Mouse (Mus musculus) cortical plate, adult 2 months (tissue): Measurements from ENCODE around the gene Plekhh2. TPM values are rescaled to one million over a fixed set of nuclear protein-coding genes. Genes with fewer than 3 reads are reported as not detected.
"Not testable (repeated sequence)": the region's sequence is repeated elsewhere in the genome, so short reads cannot be mapped to it uniquely, and the experiment has no call there.

Experiments used
- H3K27ac ChIP-seq: fragments of 200-500 bp; 2 replicates; pipeline ENCODE4 v1.5.1; 2012; ENCODE audit warnings: low read length, control low read depth, inconsistent platforms; ENCODE audit not compliant: insufficient read depth
- H3K4me1 ChIP-seq: fragments of 200-500 bp; 2 replicates; pipeline ENCODE4 v1.6.1; 2011; ENCODE audit warnings: low read length; ENCODE audit not compliant: control insufficient read depth, insufficient read depth
- H3K4me3 ChIP-seq: fragments of 200-500 bp; 2 replicates; pipeline ENCODE4 v1.5.1; 2011; ENCODE audit warnings: mild to moderate bottlenecking, low read length, control low read depth; ENCODE audit not compliant: insufficient read depth
- CTCF ChIP-seq: fragments of 200-500 bp; IDR thresholded peaks from 2 replicates; pipeline ENCODE4 v1.5.1; 2011; ENCODE audit warnings: mild to moderate bottlenecking, control low read depth, low read length; ENCODE audit not compliant: insufficient read depth; ENCODE audit errors: extremely low read depth
- POLR2A ChIP-seq: fragments of 200-500 bp; IDR thresholded peaks from 2 replicates; pipeline ENCODE4 v1.6.1; 2011; ENCODE audit warnings: mild to moderate bottlenecking, low read length, control low read depth; ENCODE audit not compliant: insufficient read depth; ENCODE audit errors: extremely low read depth
- polyA plus RNA-seq: library from polyadenylated mRNA; depleted of rRNA; stranded (reverse); fragments of >200 nt; gene quantifications from 2 replicates; pipeline ENCODE4 v1.2.3, GENCODE M21; 2012

Plekhh2 gene
- polyA plus RNA-seq, 1 experiment: 4.8 TPM

DNA sequence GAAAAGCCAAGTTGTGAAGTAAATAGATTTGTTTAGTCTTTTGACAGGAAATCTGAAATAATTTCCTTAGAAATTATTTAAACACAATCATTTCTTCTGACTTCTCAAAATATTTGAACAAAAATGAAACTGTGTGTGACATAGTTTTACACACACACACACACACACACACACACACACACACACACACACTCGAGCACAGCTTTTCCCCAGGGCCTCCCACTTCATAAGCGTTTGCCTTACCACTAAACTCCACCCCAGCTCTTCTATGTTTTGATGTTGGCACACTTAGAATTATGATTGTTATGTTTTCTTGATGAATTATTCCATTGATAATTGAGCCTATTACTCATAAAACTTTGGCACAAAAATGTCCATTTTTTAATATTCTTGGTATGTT, 22.9 kb downstream of the Plekhh2 start:
- no peak overlapping the region for H3K4me3 ChIP-seq
- no peak overlapping the region for H3K27ac ChIP-seq
- no peaks in the 10 kb centered on the region for H3K4me1 ChIP-seq
- no peak for TF ChIP-seq POLR2A

GRCm38 (mm10) chr17:84535226-84535625, 23.5 kb downstream of the Plekhh2 start:
- Histone ChIP-seq H3K4me3 (no peak overlapping the region), H3K27ac (no peak overlapping the region), H3K4me1 (no peaks in the 10 kb centered on the region)
- TF ChIP-seq POLR2A (no peak), CTCF (no peak)

DNA sequence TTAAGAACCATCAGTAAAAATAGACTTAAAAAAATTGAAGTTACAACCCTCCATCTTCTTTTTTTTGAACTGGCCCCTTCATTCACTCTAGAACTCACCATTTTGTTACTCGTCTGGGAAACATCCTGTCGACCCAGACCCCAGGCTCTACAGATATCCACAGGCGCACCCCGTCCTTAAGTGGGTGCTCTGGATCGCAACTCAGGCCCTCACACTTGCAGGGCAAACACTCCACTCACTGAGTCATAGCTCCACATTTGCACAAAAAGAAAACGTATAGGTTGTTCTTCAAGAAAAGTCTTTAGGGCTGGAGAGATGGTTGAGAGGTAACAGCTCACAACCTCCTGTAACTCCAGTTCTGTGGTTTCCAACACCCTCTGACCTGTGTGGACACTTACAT, 25.6 kb downstream of the Plekhh2 start:
- no peaks in the 10 kb centered on the region for H3K4me1 ChIP-seq
- no peak overlapping the region for H3K4me3 ChIP-seq
- TF ChIP-seq POLR2A (no peak), CTCF (no peak)
- H3K27ac ChIP-seq: no peak overlapping the region

GRCm38 (mm10) chr17:84537966-84538365, 26.3 kb downstream of the Plekhh2 start:
- no peaks in the 10 kb centered on the region for H3K4me1 ChIP-seq
- no peak for TF ChIP-seq POLR2A
- H3K4me3 ChIP-seq: no peak overlapping the region
- no peak overlapping the region for H3K27ac ChIP-seq

GRCm38 (mm10) chr17:84540603-84541002, 28.9 kb downstream of the Plekhh2 start:
- Histone ChIP-seq H3K4me3 (no peak overlapping the region), H3K4me1 (no peaks in the 10 kb centered on the region), H3K27ac (no peak overlapping the region)
- TF ChIP-seq POLR2A (no peak), CTCF (no peak)

GRCm38 (mm10) chr17:84550902-84551877, 39.5 kb downstream of the Plekhh2 start:
- TF ChIP-seq POLR2A (no peak), CTCF (no peak)
- H3K4me3 ChIP-seq: no peak overlapping the region
- H3K4me1 ChIP-seq: no peaks in the 10 kb centered on the region
- H3K27ac ChIP-seq: no peak overlapping the region

GRCm38 (mm10) chr17:84552230-84552629, 40.5 kb downstream of the Plekhh2 start:
- Histone ChIP-seq H3K4me1 (no peaks in the 10 kb centered on the region), H3K4me3 (no peak overlapping the region), H3K27ac (no peak overlapping the region)
- TF ChIP-seq POLR2A (no peak), CTCF (no peak)

GRCm38 (mm10) chr17:84564264-84564663, 52.6 kb downstream of the Plekhh2 start:
- H3K4me1 ChIP-seq, H3K4me3 ChIP-seq, H3K27ac ChIP-seq: not testable (repeated sequence)

DNA sequence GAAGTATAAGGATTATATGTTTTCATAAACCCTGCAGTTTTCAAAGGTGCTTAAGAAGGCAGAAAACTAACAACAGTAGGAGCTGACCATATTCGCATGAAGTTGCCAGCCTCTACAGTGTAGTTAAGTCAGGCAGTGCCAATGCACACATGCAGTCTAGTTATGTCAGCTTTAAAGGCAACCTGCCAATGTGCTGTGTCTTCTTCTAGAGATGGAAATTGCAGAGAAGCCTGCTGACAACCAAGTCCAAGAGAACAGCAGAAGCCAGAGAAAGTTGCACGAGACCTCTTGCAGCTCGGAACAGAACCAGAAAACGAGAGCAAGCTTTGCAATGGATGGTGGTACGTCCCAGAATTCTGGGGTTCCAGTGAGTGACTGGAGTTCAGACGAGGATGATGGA, 54.1 kb downstream of the Plekhh2 start:
- H3K4me3 ChIP-seq: no peak overlapping the region
- no peaks in the 10 kb centered on the region for H3K4me1 ChIP-seq
- TF ChIP-seq POLR2A (no peak), CTCF (no peak)
- no peak overlapping the region for H3K27ac ChIP-seq

- Histone ChIP-seq H3K4me1 (no peaks in the 10 kb centered on the region), H3K27ac (no peak overlapping the region), H3K4me3 (no peak overlapping the region)
- TF ChIP-seq CTCF (no peak), POLR2A (no peak)
These were observed 55.3 kb downstream of the Plekhh2 start for GRCm38 (mm10) chr17:84566773-84567555.
